Mouse (Mus musculus) spleen, postnatal 4 days (tissue): ENCODE measurements around the gene Dmrtc2.
A peak's percentile ranks its signal among the peaks of the same experiment; 100 is the strongest.
"Not testable (repeated sequence)": the region's sequence is repeated elsewhere in the genome, so short reads cannot be mapped to it uniquely, and the experiment has no call there.

Experiments
- DNase-seq, 2 experiments: peaks; one replicate each; pipeline ENCODE4 v3.0.0; 2022; ENCODE audit warnings: low spot score in 2 of 2

Dmrtc2 gene

DNA sequence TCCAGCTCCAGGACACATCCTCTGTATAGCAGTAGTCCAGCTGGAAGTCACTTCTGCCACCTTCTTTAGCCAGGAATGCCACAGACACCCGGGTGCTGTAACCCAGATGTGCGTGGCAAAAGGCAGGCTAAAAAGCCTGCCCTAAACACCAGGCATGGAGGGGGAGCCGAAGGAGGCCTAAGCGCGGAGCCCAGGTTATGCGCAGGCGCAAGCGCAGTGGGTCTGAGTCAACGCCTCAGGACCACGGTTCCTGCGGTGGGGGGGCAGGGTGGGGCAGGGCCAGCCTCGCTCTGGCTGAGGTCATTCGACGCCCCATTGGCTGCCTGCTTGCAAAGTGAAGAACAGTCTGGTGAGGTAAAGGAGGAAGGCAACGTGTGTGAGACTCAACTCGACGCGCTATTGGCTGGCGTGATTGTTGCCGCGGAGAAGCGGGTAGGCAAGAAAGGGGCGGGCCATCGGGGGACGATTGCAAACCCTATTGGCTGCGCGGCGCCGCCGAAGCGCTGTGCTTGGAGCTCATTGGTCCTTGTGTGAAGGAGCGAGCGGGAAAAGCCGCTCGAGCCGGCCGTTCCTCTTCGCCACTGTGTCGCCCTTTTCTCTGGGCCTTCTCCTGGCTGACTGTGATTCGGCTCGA is at the start of gene Dmrtc2, which contains the start of gene Lypd4:
Gene Dmrtc2, plus strand, starts transcription at position 526 of the 634 bp plus-strand sequence.
Gene Lypd4, minus strand, starts transcription at position 410 of the 634 bp plus-strand sequence.
- DNase-seq, result peak in 1 of 2 experiments; percentile 62

DNA sequence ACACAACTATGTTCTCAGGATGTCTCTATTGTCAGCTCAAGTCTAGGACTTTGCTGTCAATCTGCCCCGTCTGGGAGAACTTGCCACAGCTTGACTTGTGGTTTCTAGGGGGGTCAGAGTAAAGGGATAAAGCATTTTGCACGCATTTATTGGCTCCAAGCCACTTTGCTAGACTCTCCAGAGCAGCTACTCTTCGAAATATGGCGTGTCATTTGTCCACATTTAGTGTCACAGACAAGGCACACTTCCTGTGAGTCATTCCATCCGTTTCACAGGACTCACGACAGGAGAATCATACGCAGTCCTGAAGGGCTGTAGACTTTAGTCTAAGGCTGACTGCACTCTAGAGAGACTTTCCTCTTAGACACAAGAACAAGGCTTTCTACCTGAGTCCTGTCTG is 45.4 kb upstream of the Dmrtc2 start:
- no peak for DNase-seq

- no peak for DNase-seq
Observed at GRCm38 (mm10) chr7:24827181-24827580, 42.7 kb upstream of the Dmrtc2 start.

DNA sequence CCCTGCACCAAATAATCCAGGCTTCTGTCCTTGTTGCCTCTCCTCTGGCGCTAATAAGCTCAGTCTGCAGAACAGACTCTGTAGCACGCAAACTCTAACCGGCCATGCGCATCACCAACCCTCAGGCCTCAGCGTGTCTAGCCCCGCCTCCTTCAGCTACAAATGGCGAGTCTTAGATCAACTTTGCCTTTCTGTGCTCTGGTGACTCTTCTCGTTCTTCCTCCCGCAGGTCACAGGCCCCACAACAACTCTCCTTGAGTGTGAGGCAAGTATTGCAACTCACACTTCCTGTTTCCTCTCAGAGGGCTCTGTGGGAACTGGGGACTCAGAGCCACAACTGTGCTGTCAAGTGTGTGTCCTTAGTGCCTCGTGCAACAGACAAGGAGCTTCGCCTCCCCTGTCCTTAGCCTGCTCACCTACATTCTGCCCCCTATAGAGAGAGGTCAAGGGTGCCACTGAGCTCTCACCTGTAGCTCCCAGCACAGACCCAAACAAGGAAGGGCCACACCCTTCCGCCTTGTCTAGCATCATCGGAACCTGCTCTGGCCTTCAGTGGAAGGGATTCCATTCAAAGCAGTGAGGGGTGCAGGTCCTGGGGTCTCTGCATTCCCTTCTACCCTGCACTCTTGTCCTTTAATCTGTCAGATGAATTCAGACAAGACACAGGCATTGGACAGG is 31.0 kb upstream of the Dmrtc2 start:
- DNase-seq, result peak in 1 of 2 experiments; percentile 41

DNA sequence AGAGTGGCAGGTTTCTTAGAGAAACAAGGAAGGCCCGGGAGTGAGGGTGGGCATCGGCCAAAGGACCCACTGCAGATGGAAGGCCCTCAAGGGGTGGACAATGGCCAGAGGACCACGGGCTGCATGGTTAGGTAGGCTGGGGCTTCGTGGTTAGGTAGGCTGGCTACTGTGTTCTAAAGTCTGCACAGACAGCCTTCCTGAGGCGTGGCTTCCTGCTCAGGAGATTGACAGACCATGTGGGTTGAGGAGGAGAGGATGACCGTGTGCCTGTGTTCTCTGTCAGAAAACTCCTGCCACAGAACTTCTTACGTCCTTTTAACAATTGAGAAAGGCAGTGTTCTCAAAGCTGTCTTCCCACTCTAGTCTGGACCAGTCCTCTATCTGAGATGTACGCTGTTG is 30.4 kb upstream of the Dmrtc2 start:
- no peak for DNase-seq

GRCm38 (mm10) chr7:24840331-24840730 is 29.5 kb upstream of the Dmrtc2 start:
- DNase-seq, result no peak

DNA sequence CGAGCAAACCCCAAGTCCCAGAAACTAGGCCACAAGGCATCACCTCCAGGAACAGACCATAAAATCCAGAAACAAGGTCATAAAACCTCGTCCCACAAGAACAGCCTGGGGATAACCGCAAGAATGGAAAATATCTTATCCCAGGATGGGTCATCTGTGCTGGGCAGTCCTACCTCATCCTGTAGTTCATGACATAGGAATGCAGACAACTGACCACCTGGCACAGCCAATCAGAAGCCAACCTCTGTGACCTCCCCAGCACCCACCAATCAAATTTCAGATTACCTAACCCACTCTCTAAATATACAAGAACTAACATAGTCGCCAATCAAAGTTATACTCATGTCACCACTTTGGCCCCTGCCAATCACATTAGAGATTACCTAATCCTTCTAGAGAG is 28.8 kb upstream of the Dmrtc2 start:
- DNase-seq, result no peak

- DNase-seq, result no peak
Observed at GRCm38 (mm10) chr7:24844144-24844543, 25.7 kb upstream of the Dmrtc2 start.

- no peak for DNase-seq
Observed at GRCm38 (mm10) chr7:24845181-24845580, 24.7 kb upstream of the Dmrtc2 start.

- no peak for DNase-seq
Observed at GRCm38 (mm10) chr7:24845713-24846112, 24.1 kb upstream of the Dmrtc2 start.

GRCm38 (mm10) chr7:24846576-24846975 is 23.3 kb upstream of the Dmrtc2 start:
- not testable (repeated sequence) for DNase-seq

DNA sequence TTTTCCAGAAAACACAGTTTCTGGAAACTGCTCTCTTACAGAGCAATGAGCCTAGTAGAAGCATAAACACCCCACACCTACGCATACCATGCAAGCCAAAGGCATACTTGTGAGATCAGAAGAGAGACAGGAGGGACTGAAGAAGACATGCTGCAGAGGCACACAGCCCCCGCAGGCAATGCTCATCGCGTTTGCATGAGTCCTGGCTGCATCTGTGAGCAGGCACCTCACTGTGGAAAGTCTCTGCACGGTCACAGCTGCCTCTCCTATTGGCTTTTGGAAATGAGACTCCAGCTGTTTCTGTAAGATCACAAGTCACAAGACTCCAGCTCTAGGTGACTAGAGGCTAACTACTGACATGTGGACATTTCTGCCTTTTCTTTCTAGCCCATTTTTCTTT is 19.7 kb upstream of the Dmrtc2 start:
- no peak for DNase-seq

DNA sequence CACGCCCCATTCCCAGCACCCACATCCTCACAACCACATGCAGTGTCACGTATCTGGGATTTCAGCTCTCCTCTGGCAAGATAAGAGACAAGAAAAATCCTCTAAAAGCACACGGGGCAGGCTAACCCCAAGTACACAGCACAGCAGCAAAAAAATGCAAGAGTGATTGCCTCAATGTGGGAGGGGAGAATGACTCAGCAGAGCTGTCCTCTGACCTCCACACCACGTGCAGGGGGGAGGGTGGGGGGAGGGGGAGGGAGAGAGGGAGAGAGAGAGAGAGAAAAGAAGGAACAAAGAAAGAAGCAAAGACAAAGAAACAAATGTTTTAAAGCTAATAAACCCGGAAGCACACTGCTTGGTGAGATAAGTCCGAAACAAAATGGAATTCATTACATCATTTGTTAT is 19.0 kb upstream of the Dmrtc2 start:
- no peak for DNase-seq

DNA sequence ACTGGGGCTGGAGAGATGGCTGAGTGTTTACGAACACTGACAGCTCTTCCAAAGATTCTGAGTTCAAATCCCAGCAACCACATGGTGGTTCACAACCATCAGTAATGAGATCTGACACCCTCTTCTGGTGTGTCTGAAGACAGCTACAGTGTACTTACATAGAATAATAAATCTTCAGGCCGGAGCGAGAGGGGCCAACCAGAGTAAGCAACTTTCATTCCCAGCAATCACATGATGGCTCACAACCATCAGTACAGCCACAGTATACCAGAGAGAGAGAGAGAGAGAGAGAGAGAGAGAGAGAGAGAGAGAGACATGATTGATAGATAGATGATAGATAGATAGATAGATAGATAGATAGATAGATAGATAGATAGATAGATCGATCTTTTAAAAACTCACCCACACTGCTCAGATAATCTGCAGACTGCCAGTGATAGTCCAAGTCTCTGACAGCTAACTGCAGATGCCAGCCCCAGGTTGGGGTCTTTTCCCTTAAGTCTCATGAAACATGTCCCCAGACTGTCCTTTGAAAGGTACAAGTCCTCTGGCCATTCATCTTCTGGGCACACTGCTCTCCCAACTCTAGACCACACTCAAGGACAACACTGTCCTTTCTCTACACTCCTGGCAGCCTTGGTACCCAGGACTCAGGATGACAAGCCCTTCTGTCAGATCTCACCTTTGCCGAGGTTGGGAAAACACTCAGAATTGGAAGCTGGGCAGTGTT is 18.1 kb upstream of the Dmrtc2 start:
- no peak for DNase-seq

DNA sequence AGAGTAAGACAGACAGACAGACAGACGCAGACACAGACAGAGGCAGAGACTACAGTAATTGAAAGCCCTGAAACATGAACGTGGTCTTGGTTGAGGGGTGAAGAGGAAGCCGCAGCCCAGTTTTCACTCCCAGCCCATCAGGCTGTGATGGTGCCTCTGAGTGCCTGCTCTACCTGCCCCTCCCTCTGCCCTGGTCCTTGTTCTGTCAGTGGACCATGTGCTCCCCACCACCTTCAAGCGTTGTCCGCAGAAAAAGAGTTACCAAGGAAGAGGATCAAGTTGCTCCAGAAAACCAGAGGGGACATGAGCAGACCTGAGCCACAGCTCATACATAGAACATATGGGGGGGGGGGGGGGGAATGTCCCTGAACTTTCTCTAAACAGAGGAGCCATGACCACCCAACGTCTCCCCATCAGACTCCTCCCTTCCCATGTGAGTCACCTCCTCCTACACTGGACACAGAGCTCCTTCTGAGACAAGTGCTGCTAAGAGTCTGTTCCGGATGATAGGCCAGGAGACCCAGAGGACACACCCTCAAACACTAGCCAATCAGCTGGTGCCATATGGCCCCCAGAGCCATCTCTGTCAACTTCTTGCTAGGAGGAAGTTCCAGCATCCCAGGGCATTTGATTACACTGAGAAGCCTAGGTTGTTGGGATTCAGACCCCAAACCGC is 17.2 kb upstream of the Dmrtc2 start:
- DNase-seq, result peak; percentile 74 to 76

GRCm38 (mm10) chr7:24853233-24853563 is 16.7 kb upstream of the Dmrtc2 start:
- DNase-seq, result no peak

DNA sequence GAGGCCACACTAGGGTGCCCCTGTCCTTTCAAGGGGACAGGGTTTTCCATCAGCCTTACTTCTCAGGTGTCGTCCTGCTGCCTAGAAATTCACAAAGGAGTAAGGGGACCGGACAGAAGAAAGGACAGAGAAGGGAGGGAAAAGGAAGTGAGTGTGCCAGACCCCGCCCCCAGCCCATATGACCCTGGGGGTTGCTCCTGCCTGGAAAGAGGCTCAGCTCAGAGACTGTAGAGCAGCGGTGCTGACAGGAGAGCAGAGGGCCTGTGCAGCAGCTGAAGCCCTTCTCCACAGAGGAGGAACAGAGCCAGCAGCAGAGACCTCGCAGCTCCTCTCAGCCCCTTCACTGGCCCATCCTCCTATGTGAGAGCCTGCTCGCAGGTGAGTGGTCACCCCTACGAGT is 16.2 kb upstream of the Dmrtc2 start:
- DNase-seq, result no peak

- DNase-seq, result no peak
Observed at GRCm38 (mm10) chr7:24856460-24857120, 13.3 kb upstream of the Dmrtc2 start.

- peak in 1 of 2 experiments; percentile 60 for DNase-seq
Observed at GRCm38 (mm10) chr7:24859234-24859633, 10.6 kb upstream of the Dmrtc2 start.

- DNase-seq, result no peak
Observed at GRCm38 (mm10) chr7:24861913-24862312, 7.9 kb upstream of the Dmrtc2 start, which contains the start of gene Gm9844. Gene Gm9844 (plus strand): TSS chr7:24862213.

DNA sequence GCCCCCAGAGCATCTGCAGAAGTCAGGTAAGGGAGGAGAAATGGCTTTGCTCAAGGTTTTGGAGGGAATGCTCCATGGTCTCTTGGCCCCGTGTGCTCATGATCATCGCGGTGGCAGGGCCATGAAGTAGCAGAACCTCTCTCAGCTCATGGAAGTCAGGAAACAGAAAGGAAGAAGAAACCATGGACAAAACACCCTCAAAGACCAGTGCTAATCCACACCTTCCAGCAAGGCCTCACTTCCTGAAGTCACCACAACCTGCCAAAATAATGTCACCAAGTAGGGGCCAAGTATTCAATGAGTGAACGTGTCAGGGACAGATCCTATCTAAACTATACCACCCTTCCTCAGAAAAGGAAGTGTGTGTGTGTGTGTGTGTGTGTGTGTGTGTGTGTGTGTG is 7.0 kb upstream of the Dmrtc2 start:
- no peak for DNase-seq

DNA sequence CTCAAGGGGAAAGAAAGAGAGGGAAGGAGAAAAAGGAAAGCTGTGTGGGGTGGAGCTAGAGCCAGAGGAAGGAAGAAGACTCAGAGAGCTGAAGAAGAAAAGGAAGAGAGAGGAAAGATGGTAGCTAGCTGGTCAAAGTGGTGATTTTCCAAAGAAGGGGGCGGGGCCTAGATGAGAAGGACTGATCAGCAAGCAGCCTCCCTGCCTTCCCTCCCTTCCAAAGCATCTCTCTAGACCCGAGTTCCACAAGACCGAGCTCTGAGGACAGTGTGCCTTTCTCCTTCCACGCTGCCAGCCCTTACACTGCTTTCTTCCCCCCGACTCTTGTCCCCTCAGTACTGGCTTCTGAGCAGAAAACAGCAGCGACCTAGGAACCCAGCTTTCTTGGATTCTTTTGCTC is 5.7 kb upstream of the Dmrtc2 start:
- no peak for DNase-seq
